Mouse (Mus musculus) adrenal gland, adult 18-20 months (tissue): ENCODE measurements at regions not wholly inside any gene's neighbourhood (a gene's known extent, or its start where the extent isn't known, plus 50 kb on each side); places are given as distances from the start of the nearest gene placed in this dataset.

Source experiments
- DNase-seq, 2 experiments: peaks; one replicate each; pipeline ENCODE4 v3.0.0; 2021 to 2022; ENCODE audit warnings: low spot score in 2 of 2

- peak in 1 of 2 experiments; percentile 2 for DNase-seq
Observed at GRCm38 (mm10) chr14:72853104-72853503, 143.3 kb upstream of the Fndc3a start.

DNA sequence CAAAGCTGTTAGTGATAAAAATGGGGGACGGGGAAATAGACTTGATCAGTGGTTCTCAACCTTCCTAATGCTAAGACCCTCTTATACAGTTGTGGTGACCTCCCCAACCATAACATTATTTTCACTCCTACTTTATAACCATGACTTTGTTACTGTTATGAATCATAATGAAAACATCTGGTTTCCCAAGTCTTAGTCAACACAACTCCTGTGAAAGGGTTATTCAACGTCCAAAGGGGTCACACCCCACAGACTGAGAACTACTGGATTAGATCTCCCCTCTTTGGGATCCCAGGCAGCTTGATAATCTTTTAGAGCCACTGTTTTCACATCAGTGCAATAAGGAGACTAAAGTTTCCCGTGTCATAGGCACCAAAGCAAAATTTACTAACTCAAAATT, 141.1 kb upstream of the Fndc3a start:
- DNase-seq = no peak

DNA sequence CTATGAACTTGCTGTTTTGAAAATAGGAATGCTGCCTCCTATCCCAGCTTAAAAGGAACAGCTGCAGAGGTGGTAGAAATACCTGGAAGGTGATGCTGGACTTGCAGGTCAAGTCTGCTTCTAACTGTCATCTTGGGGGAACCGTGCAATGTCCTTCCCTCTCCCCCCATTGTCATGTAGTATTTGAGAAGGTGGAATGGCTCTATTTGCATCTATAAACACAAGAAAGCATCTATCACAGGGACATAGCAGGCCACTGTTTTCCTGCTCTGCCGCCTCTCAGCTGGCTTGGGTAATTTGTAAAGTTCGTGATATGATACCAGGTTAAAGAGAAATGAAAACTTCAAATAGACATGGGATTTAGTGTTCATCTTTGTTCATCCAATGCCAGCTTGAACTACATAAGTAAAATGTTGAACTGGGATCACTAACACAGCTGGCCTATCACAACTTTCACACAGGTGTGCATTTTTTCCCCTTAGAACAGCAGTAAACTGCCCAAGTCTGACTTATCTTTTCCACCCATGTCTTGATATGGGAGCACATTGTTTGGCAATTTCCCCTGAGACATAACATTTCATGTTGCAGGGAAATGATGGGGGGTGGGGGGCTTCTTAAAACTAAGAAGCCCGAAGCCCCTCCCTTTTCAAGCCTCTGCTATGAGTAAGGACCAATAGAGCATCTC, 138.6 kb upstream of the Fndc3a start:
- no peak for DNase-seq

DNA sequence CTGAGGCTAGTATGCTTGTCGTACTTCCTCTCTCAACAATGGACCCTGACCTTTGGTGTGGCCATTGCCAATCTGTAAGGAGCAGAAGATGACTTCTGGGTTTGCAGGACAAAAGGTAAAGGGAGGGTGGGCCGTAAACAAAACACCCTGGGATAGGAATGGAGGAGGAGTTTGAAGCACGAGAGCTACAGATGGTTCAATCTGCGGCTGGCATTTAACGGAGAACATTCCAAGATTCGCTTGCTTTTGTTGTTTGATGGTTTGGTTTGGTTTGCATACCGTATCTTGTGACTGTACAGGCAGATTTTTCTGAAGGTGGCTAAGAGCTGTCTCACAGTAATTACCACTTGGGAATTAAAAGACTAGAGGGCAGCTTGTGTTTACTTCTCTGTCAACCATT, 137.7 kb upstream of the Fndc3a start:
- no peak for DNase-seq

DNA sequence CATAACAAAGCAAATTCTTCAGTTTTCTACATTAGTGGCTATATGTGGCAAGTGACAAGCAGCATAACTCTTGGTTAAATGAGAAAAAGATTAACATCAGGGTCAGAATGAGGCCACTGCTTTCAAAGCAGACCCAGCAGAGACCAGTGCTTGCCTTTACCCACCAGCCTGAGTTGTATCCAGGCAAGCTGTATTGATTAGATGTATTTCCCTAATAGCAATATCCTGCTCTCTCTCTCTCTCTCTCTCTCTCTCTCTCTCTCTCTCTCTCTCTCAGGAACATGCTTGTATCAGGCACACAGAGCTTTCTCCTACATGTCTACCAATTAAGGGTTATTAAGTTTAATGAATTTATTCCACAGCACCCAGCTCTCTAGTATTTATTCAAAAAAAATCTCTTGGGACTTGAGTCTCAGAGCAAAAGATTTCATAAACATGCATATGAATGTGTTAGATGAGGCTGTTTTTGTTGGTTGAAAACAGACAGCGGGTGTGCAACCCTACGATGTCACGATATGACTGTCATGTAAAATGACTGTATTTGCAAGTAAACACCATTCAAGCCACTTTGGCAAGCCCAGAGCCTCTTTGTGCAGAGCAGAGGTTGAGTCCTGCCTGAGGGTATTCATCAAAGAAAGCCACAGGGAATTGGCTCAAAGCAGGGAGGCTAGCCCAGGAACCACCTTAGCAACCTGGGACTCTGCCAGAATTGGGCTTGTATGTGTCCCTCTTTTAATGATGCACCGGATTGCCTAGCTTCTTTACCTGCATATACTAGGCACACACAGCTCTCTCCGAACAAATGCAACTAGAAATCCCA, 136.0 kb upstream of the Fndc3a start:
- DNase-seq = no peak

DNA sequence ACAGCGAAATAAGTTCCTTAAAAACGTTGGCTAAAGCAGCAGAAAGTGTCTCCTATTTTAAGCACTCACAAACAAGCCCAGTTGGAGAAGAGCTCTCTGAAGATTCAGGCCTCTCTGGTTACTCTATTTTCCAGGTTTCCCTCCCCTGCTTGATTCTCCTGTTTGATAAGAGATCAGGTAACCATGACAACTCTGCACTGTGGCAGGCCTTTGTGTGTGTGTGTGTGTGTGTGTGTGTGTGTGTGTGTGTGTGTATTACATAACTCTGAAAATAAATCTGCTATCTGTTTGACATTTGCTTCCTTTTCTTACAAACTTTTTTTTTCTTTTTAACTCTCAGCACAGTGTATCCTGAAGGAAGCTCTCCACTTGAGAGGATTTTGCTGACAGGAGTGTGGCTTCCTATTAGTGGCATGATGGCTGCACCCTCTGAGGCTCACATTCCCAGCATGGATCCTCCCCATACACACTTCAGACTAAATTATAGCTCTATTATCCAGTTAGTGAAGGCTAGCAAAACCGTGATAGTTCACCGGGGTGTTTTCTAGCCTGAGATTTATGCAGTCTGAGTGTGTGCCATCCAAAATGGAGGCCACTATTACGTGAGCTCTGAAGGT, 135.1 kb upstream of the Fndc3a start:
- no peak for DNase-seq

DNA sequence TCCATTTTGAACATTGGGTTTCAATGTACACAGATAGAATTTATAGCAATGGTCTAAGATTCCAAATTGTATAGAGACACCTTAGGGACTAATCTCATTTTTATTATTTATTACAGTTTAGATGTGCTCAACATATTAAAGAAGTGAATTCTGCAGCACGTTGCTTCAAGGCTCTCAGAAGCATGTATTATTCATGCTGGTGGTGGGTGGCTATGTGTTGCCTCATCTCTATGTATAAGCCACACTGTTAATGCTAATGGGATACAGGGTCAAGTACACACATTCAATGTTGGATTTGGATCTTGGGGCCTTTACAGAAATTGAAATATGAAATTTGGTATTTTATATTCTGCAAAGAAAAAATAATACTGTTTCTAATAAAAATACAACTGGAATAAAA, 131.9 kb upstream of the Fndc3a start:
- DNase-seq = no peak

DNA sequence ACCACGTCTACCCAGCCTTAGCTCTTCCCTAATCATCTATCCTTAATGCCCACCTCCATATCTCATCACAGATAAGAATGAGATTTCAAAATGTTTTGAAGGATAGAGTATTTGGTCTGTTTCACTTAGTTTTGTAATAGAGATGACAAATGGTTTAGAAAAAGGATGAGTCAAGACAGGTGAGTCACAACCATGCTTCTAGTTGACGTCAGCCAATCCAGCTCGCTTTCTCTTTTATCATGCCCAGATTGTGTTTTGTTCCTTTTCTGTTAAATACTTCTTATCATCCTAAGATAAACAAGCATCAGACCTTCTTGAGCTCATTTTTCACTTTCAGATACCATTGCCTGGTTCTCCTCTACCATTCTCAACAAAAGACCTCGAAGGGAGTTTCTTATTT, 125.4 kb upstream of the Fndc3a start:
- DNase-seq = no peak

DNA sequence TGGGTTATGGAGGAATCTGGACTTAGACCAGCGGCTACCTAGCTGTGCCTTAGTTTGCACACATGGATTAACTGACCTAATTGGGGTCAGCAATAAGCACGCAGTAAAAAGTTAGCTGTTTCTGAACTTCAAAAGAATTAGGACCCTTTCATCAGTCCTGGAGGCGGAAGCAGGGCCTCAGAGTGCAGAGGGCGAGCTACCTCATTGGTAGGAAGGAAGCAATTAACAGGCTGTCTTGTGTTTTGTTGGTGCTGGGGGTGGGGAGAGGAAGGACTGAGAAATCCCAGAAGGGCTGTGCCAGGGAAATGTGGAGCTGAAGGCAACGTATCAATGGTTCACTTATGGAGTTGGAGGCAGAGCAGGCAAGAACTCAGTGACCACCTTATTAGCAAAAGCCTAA, 119.5 kb upstream of the Fndc3a start:
- DNase-seq = no peak

- DNase-seq = no peak
Observed at GRCm38 (mm10) chr14:72825549-72825948, 115.7 kb upstream of the Fndc3a start.

GRCm38 (mm10) chr14:72822231-72822615, 112.4 kb upstream of the Fndc3a start:
- no peak for DNase-seq

DNA sequence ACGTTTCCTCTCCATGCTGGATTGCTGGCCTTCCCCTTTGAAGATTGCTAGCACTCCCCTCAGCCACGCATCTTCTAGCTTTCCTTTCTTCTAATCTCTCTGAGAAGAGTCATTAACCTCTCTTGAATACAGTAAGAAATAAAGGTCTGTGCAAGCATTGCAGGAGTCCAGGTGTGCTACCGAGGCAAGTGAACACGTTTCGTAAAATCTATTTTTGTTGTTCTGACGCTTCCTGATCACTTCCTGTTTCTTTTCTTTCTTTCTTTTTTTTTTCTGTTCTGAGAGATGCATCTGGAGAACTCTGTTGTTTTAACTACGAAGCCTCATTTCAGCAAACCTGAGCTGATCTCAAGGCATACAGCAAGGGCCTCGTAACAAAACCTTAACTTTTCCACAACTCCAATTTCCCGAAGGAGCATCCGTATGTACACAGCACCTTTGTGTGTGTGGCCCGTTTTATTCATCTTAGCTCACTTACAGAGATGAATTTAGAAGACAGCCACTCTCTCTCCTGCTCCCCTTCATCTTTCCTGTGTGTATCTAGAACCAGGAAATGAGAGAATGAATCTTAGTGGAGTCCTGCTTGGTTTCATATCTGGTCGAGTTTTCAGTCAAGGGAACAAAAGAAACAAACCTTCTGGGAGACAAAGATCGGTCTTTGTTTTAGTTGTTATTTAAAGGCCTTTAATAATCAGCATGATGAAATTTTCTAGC, 111.9 kb upstream of the Fndc3a start:
- DNase-seq = no peak

DNA sequence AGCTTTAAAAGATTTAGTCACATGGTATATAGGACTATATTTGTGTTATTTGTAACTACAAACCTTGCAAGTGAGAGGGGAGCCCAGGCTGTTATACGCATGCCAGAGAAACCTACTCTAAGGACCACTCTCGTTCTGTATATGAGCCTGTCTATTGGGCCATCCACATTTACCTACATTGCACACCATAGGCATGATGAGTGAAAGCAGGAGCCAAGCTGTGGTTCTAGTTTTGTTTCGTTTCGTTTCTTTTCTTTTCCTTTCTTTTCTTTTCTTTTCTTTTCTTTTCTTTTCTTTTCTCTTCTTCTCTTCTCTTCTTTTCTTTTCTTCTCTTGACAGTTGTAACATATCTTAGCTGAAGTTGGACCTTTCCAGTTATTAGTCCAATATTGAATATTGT, 109.2 kb upstream of the Fndc3a start:
- no peak for DNase-seq

DNA sequence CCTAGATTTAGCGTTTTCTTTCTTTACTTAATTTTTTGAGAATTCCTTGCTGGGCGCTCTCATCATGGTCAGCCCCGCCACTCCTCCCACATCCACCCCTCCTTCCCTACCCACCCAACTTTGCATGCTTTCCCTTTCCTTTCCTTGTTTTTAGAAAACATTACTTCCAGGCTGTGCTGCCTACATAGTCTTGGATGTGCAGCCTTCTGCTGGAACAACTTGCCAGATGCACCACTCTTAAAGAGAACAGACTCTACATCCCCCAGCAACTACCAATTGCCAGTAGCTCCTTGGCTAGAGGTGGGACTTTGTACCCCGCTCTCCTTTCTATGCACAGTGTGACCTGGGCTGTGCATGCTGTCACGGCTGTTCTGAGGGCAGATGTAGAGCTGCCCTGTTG, 108.0 kb upstream of the Fndc3a start:
- DNase-seq = no peak

DNA sequence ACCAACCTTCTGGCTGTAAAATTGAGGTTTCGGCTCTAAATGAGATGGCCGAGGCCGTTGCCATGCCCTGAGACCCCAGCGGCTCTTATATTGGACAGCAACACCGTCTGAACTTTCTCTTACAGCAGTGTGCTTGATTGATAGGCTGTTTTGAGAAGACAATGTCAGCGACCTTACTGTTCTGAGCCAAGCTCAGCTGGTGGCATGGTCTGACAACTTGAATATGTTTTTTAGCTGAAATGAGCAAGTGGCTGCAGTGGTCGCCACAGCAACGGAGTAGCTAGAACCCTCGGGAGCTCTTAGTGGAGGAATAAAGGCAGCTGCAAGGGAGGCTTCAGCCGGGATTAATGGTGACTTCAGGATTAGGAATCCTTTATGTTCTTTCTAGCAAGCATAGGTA, 107.0 kb upstream of the Fndc3a start:
- no peak for DNase-seq

GRCm38 (mm10) chr14:72809138-72809537, 99.3 kb upstream of the Fndc3a start:
- DNase-seq = no peak

DNA sequence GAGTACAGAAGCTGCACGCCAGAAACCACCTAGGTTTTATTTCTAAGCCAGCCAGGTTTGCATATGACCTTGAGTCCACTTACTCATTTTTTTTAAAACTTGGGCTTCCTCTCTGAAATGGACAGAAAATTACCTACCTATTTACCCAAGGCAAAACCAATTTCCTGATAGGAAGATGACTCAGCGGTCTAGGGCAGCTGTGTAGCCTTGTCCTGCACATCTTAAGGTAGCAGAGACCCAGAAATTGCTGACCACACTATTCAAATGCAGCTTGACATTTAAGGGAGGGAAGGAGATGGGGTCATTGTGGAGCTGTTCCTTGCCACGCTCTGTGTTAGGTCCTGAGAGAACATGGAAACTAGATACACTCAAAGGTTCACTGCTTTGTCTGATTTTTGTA, 98.1 kb upstream of the Fndc3a start:
- no peak for DNase-seq

DNA sequence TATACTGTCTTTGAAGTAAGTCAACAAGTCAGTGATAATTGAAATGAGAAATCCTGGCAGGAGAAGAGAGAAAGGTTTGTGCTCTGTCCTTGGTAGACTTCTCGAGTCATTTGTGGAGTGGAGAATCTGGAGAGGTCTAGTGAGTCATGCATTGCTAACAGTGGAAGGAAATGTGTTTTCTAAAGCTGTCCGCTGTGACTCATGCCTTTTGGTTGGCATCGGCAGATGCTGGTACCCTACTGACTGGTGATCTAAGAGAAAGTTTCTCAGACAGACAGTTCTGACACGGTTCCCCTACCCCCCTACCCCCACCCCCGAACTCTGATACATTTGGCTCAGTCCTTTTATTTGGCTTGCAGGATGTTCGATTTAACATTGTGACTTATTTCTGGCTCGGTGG, 97.5 kb upstream of the Fndc3a start:
- DNase-seq = no peak

- no peak for DNase-seq
Observed at GRCm38 (mm10) chr14:72806598-72806997, 96.8 kb upstream of the Fndc3a start.

DNA sequence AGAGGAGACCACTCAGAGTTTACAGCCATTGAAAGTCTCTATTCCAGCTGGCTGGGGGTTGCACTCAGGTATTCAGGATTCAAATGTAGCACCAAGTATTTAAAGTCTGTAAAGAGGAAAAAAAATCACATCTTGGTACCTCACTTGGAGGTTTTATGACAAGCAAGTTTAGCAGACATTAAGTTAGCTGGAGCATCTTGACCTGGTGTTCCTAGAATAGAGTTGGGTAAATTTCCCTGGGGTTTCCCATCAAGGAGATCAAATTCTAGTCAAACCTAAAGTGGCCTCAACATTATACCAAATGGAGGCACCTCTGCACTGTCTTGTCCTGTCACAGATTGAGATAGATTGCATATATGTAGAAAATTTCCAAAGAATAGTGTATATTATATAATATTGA, 93.8 kb upstream of the Fndc3a start:
- DNase-seq = no peak

DNA sequence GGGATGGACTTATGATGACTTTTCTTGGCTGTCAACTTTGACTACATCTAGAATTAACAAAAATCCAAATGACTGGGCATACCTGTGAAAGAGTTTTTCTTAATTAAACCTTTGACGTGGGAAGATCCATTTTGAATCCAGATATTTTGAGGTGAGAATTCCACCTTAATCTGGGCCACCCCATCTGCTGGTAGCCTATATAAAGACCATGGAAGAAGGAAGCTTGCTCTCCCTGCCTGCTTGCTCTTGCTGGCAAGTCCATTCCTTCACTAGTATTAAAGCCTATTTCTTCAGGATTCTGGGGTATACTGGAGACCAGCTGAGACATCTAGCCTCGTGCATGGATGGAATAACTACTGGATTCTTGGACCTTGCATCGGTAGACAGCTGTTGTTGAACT, 80.9 kb upstream of the Fndc3a start:
- no peak for DNase-seq

DNA sequence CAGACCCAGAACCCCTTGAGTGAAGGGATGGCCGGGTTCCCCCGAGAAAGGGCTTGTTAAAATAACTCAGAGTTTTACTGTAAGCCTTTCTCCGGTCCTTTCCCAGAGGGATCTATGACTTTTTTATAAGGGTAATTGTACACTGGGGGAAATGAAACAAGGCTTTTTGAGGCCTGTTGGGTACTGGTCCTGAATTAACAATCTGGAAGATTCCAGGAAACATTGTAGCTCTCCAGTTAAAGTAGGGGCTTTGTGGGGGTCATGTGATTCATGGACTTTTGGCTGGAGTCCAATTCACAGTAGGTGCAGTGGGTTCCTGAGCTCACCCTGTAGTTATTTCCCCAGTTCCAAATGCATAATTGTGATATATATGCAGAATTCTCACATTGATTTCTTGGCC, 77.1 kb upstream of the Fndc3a start:
- no peak for DNase-seq
